Mouse (Mus musculus): Measurements from ENCODE around the gene 1700030J22Rik. TPM values are rescaled to one million over a fixed set of nuclear protein-coding genes. Genes with fewer than 3 reads are reported as not detected.

The 1700030J22Rik gene
- total RNA-seq (2023): 0.25 to 0.63 TPM (median 0.45 TPM) in 4 replicates

DNA sequence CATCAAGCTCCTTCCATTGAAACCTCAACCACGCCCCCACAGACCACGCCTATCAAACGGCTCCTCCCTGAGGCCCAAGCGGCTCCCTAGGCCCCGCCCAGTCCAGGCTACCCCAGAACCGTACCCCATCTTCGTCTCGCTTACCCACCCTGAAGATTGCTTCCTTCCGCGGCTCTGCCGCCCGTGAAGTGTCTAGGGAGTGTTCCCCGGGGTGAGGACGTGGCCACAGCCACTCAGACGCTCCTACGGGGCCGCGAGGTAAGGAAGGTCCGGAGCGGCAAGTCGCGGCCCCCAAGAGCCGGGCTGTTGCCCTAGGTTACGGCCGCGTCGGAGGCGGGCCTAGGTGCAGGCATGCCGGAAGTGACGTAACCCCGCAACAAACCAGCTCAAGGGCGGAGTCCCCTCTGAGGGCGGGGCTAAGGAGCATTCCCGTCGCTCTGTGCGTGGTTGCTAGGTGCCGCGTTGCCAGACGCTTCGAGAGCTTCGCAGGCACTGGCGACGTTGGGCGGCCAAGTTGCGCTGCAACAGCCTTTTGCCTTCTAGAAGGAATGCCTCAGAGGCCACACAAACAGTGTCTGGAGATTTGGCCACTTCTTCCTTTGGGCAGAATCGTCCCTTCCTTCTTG is at the start of gene 1700030J22Rik:
1700030J22Rik (minus strand) TSS at position 329 of the 626 bp plus-strand sequence.

DNA sequence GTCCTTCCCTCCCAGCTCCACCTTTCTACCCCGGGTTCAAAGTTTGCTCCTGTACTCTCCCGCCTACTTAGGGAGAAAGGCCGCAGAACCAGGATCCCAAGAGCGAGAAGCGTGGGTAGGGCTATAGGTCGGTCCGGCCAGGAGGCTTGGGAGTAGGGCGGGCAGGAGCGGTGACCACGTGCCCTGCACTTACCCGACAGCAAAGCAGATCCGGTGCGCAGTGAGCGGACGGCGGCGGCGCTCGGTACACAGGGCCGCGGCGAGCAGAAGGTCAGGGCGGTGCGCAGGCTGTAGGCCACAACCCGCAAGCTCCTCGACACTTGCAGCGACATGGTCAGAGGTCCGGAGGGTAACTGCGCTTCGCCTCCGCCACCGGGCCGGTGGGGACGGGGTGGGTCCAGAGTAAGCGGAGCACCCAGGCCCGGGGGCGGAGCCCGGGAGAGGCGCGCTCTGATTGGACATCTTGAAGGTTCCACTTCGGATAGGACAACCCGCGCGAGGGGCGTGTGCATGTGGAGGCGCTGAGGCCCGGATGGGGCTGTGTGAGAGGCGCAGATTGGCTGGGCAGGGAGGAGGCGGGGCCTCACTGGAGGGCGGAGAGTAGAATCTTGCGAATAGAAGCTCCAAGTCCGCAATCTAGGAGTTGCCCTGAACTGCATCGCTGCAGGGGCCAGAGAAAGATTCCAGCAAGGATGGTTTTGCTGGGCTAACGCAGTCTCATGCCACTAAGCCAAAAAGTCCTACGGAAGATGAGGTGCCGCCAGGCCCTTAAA is 14.5 kb upstream of the 1700030J22Rik start, which contains the start of gene Gcsh:
Gcsh (minus strand) TSS at position 443 of the 773 bp plus-strand sequence.

DNA sequence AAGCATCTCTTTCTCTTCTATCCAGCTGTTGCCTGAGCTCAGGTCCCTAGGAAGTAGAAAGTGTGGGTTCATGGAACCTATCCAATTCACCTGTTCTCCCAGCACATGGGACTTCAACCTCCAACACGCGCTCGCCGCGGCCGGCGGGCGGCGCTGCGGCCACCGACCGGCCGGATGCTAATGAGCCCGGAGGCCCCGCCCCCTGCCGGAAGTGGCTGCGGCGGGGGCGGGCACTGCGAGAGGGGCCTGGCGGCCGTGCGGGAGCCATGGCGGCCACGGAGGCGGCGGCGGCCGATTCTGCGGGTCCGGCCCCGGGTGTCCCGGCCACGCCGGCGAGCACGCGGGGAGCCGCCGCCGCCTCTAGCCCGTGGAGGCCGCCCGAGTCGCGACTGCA is 35.6 kb downstream of the 1700030J22Rik start, which contains the start of gene Atmin:
Atmin (plus strand) TSS at position 233 of the 394 bp plus-strand sequence.

DNA sequence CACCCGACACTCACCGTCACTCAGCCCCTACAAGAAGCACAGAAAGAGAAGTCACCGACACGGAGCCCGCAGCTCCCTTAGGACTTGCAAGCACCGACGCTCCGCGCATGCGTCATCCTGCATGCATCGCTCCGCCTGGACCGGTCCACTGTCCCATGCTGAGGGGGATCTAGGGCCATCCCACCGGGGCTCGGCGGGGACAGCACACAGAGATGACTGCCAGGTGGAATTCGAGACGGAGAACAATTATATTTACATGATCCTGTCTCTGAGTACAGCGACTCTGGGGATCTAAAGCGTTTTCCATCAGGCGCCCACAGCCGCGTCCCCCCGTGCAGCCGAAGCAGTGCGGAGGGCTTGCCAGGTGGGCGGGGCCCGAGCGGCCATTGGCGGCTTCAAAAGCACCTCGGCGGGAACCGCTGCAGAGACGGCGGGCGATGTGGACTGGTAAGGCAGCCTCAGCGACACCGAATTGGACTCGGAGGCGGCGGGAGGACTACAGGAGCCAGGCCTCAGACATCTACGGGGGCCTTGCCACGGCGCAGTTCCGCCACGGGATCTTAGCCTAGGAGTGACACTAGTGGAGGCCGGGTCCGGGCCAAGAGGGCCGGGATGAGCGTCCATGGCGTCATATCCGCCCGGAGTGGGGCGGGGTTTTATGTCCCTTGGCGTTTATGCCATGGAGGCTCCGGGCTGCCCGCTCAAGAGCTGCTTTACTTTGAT is 57.3 kb downstream of the 1700030J22Rik start, which contains the start of the genes Cmc2 and Cenpn:
Cmc2 (minus strand) TSS at position 119 of the 723 bp plus-strand sequence.
Cenpn (plus strand) TSS at position 394 of the 723 bp plus-strand sequence.

Other genes starting within 250 kb of the 1700030J22Rik start
- 12.2 to 14.6 TPM (median 13.5 TPM) in 4 replicates for gene Cdyl2, start 246.0 kb downstream of the 1700030J22Rik start, total RNA-seq (2023)
- 5.2 to 8.1 TPM (median 6.4 TPM) in 4 replicates for gene Cmc2, start 57.5 kb downstream of the 1700030J22Rik start, total RNA-seq (2023)
- gene Cenpn, start 57.2 kb downstream of the 1700030J22Rik start, total RNA-seq (2023): 4.3 to 8.0 TPM (median 5.9 TPM) in 4 replicates
- 16.2 to 20.5 TPM (median 17.1 TPM) in 4 replicates for gene Atmin, start 35.6 kb downstream of the 1700030J22Rik start, total RNA-seq (2023)
- 6.5 to 8.9 TPM (median 7.1 TPM) in 4 replicates for gene Gcsh, start 14.6 kb upstream of the 1700030J22Rik start, total RNA-seq (2023)
- not detected in 4 replicates for gene Pkd1l2, start 103.5 kb upstream of the 1700030J22Rik start, total RNA-seq (2023)
- not detected in 4 replicates for gene Bco1, start 116.9 kb upstream of the 1700030J22Rik start, total RNA-seq (2023)
- 10.6 to 12.1 TPM (median 11.0 TPM) in 4 replicates for gene Gan, start 179.2 kb upstream of the 1700030J22Rik start, total RNA-seq (2023)

Data from B cell, adult 62 days (primary cell).